Mouse (Mus musculus) hindbrain, postnatal 0 days (tissue): ENCODE measurements at regions not wholly inside any gene's neighbourhood (a gene's known extent, or its start where the extent isn't known, plus 50 kb on each side); places are given as distances from the start of the nearest gene placed in this dataset.
A peak's percentile ranks its signal among the peaks of the same experiment; 100 is the strongest.

Source experiments
- ATAC-seq: fragments of 200-750 bp; cut with Nextera tagmentation; 2 replicates; pipeline ENCODE4 v1.8.0; 2017; ENCODE audit warnings: mild to moderate bottlenecking, moderate TSS enrichment, moderate library complexity
- DNase-seq: peaks from one replicate; pipeline ENCODE4 v3.0.0-alpha.2; 2015; ENCODE audit warnings: low spot score
- H3K27ac ChIP-seq: fragments of 300-500 bp; sonication (generic); 2 replicates; pipeline ENCODE4 v1.5.1; 2014; ENCODE audit warnings: mild to moderate bottlenecking
- H3K27me3 ChIP-seq: fragments of 300-500 bp; sonication (generic); 2 replicates; pipeline ENCODE4 v1.6.1; 2014; ENCODE audit warnings: low read length, mixed read lengths; ENCODE audit not compliant: insufficient read depth
- H3K36me3 ChIP-seq: fragments of 300-500 bp; sonication (generic); 2 replicates; pipeline ENCODE4 v1.6.1; 2014; ENCODE audit warnings: low read length, mixed read lengths; ENCODE audit not compliant: insufficient read depth
- H3K4me1 ChIP-seq: fragments of 300-500 bp; sonication (generic); 2 replicates; pipeline ENCODE4 v1.6.1; 2014; ENCODE audit warnings: antibody characterized with exemption, low read length, mixed read lengths; ENCODE audit not compliant: insufficient read depth
- H3K4me2 ChIP-seq: fragments of 300-500 bp; sonication (generic); 2 replicates; pipeline ENCODE4 v1.6.1; 2014; ENCODE audit warnings: low read depth, mild to moderate bottlenecking, low read length, moderate library complexity, mixed read lengths
- H3K4me3 ChIP-seq: fragments of 300-500 bp; sonication (generic); 2 replicates; pipeline ENCODE4 v1.5.1; 2014; ENCODE audit warnings: low read length
- H3K9ac ChIP-seq: fragments of 300-500 bp; sonication (generic); replicated peaks from 2 replicates; pipeline ENCODE4 v1.6.1; 2014; ENCODE audit warnings: mild to moderate bottlenecking, low read length, moderate library complexity, mixed read lengths
- H3K9me3 ChIP-seq: fragments of 300-500 bp; sonication (generic); 2 replicates; pipeline ENCODE4 v1.6.1; 2016; ENCODE audit warnings: low read length, mixed read lengths
- CTCF ChIP-seq: IDR thresholded peaks from 2 replicates; pipeline ENCODE4 v1.5.1; 2016; ENCODE audit warnings: antibody characterized with exemption, control low read depth, low read depth
- WGBS: fragments of 180-500 bp; shearing (Covaris S2); extraction: QIAGEN DNeasy Blood & Tissue Kit; methylation state at CpG from one replicate; pipeline ENCODE4 v1.1.7; 2014; 5-methylcytosine and 5-hydroxymethylcytosine counted together

- Histone ChIP-seq H3K27ac (peak overlapping the region; percentile 52; the same call in 1 of the 2 replicates), H3K4me2 (peak overlapping the region; percentile 43; the same call in 1 of the 2 replicates), H3K4me3 (no peak overlapping the region), H3K4me1 (no peaks in the 10 kb centered on the region), H3K9ac (no peak overlapping the region), H3K36me3 (no peaks in the 10 kb centered on the region), H3K9me3 (no peaks in the 10 kb centered on the region), H3K27me3 (no peaks in the 10 kb centered on the region)
- no peak for TF ChIP-seq CTCF
- DNase-seq (peak; percentile 23), ATAC-seq (no peak)
- 34% methylated on average over 5 of the region's 5 CpGs for WGBS
Observed at GRCm38 (mm10) chr1:177308213-177308872, 50.3 kb upstream of the Akt3 start.
